Mouse (Mus musculus): ENCODE measurements around the gene Wdr70. TPM values are rescaled to one million over a fixed set of nuclear protein-coding genes. Genes with fewer than 3 reads are reported as not detected.
"Not testable (repeated sequence)": the region's sequence is repeated elsewhere in the genome, so short reads cannot be mapped to it uniquely, and the experiment has no call there.

Gene Wdr70
- total RNA-seq (2021), result 10 to 100 TPM; 29.9 to 30.2 TPM

GRCm38 (mm10) chr15:8098774-8099749 lies at the start of gene Wdr70:
TSS of gene Wdr70 (minus strand) at chr15:8099209.
- peak; percentile 100 for DNase-seq (ENCODE audit: extremely low spot score in 1 of 2, low spot score in 1 of 2)

- DNase-seq (ENCODE audit: extremely low spot score in 1 of 2, low spot score in 1 of 2), result no peak
Measured at GRCm38 (mm10) chr15:8135606-8136005, 36.6 kb upstream of the Wdr70 start.

GRCm38 (mm10) chr15:8131761-8132160 lies 32.8 kb upstream of the Wdr70 start:
- DNase-seq (ENCODE audit: extremely low spot score in 1 of 2, low spot score in 1 of 2), result no peak

- no peak for DNase-seq (ENCODE audit: extremely low spot score in 1 of 2, low spot score in 1 of 2)
Measured at GRCm38 (mm10) chr15:8131268-8131667, 32.3 kb upstream of the Wdr70 start.

GRCm38 (mm10) chr15:8129281-8129680 lies 30.3 kb upstream of the Wdr70 start:
- no peak for DNase-seq (ENCODE audit: extremely low spot score in 1 of 2, low spot score in 1 of 2)

- DNase-seq (ENCODE audit: extremely low spot score in 1 of 2, low spot score in 1 of 2), result no peak
Measured at GRCm38 (mm10) chr15:8109782-8110181, 10.8 kb upstream of the Wdr70 start.

- peak; percentile 84 to 86 for DNase-seq (ENCODE audit: extremely low spot score in 1 of 2, low spot score in 1 of 2)
Measured at GRCm38 (mm10) chr15:8108966-8109743, 10.1 kb upstream of the Wdr70 start, which contains the start of gene Nup155. TSS of gene Nup155 (plus strand) at chr15:8109273.

- peak in 1 of 2 experiments; percentile 3 for DNase-seq (ENCODE audit: extremely low spot score in 1 of 2, low spot score in 1 of 2)
Measured at GRCm38 (mm10) chr15:8108360-8108965, 9.5 kb upstream of the Wdr70 start.

GRCm38 (mm10) chr15:8101975-8102542 lies 3.0 kb upstream of the Wdr70 start:
- not testable (repeated sequence) for DNase-seq (ENCODE audit: extremely low spot score in 1 of 2, low spot score in 1 of 2)

- peak; percentile 17 to 30 for DNase-seq (ENCODE audit: extremely low spot score in 1 of 2, low spot score in 1 of 2)
Measured at GRCm38 (mm10) chr15:8097853-8098252, 1.2 kb downstream of the Wdr70 start.

- not testable (repeated sequence) for DNase-seq (ENCODE audit: extremely low spot score in 1 of 2, low spot score in 1 of 2)
Measured at GRCm38 (mm10) chr15:8092668-8093067, 6.3 kb downstream of the Wdr70 start.

GRCm38 (mm10) chr15:8090685-8091084 lies 8.3 kb downstream of the Wdr70 start:
- DNase-seq (ENCODE audit: extremely low spot score in 1 of 2, low spot score in 1 of 2), result no peak

GRCm38 (mm10) chr15:8088715-8089114 lies 10.3 kb downstream of the Wdr70 start:
- no peak for DNase-seq (ENCODE audit: extremely low spot score in 1 of 2, low spot score in 1 of 2)

- no peak for DNase-seq (ENCODE audit: extremely low spot score in 1 of 2, low spot score in 1 of 2)
Measured at GRCm38 (mm10) chr15:8087293-8087692, 11.7 kb downstream of the Wdr70 start.

GRCm38 (mm10) chr15:8082139-8082538 lies 16.9 kb downstream of the Wdr70 start:
- no peak for DNase-seq (ENCODE audit: extremely low spot score in 1 of 2, low spot score in 1 of 2)

- DNase-seq (ENCODE audit: extremely low spot score in 1 of 2, low spot score in 1 of 2), result not testable (repeated sequence)
Measured at GRCm38 (mm10) chr15:8073159-8073558, 25.9 kb downstream of the Wdr70 start.

- no peak for DNase-seq (ENCODE audit: extremely low spot score in 1 of 2, low spot score in 1 of 2)
Measured at GRCm38 (mm10) chr15:8065221-8065620, 33.8 kb downstream of the Wdr70 start.

- DNase-seq (ENCODE audit: extremely low spot score in 1 of 2, low spot score in 1 of 2), result no peak
Measured at GRCm38 (mm10) chr15:8051177-8051576, 47.8 kb downstream of the Wdr70 start.

GRCm38 (mm10) chr15:8039834-8040233 lies 59.2 kb downstream of the Wdr70 start:
- DNase-seq (ENCODE audit: extremely low spot score in 1 of 2, low spot score in 1 of 2), result no peak

GRCm38 (mm10) chr15:8038457-8038856 lies 60.6 kb downstream of the Wdr70 start:
- no peak for DNase-seq (ENCODE audit: extremely low spot score in 1 of 2, low spot score in 1 of 2)
